Mouse (Mus musculus): ENCODE results near the gene Prkci. TPM values are rescaled to one million over a fixed set of nuclear protein-coding genes. Genes with fewer than 3 reads are reported as not detected.

Prkci gene
- polyA plus RNA-seq, 1 experiment from 2014 or later, result 43.1 TPM

DNA sequence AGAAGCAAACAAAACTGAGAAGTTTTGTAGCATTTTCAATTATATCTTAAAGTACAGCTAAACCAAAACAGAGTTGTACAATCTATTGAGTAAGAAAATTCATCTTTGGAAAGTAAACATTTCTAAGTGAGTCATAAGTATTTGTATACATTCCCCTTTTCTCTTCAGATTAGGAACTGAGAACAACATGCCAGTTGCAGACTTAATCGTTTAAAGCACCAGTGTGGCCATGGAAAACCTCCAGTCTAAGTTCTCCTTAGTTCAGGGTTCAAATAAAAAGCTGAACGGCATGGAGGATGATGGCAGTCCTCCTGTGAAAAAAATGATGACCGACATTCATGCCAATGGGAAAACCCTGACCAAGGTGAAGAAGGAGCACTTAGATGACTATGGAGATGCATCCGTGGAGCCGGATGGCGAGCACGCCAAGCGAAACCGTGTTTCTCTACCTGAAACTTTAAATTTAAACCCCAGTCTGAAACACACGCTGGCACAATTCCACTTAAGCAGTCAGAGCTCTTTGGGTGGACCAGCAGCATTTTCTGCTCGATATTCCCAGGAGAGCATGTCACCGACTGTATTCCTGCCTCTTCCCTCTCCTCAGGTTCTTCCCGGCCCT is 101.7 kb downstream of the Prkci start:
- Histone ChIP-seq H3K27ac (replicated peaks; ENCODE audit: low read depth, low read length) (no peak overlapping the region), H3K4me1 (ENCODE audit: control insufficient read depth, insufficient read depth, low read length) (peaks cover 17% of the 10 kb centered on the region), H3K9me3 (ENCODE audit: control insufficient read depth, low read length) (no peaks in the 10 kb centered on the region), H3K4me3 (ENCODE audit: low read depth, low read length) (no peak overlapping the region), H3K27me3 (ENCODE audit: control insufficient read depth, insufficient read depth, low read length) (no peaks in the 10 kb centered on the region), H3K36me3 (ENCODE audit: control insufficient read depth, insufficient read depth, low read length) (no peaks in the 10 kb centered on the region; the same call in 1 of the 2 replicates), H3K4me2 (ENCODE audit: low read depth, severe bottlenecking) (no peak overlapping the region), H3K9ac (ENCODE audit: low read length) (no peak overlapping the region)
- no peak for ATAC-seq (ENCODE audit: insufficient number of reproducible peaks, low FRiP score, low TSS enrichment, low read depth)
- 89% methylated on average over 13 of the region's 13 CpGs for WGBS
- no peak for DNase-seq (ENCODE audit: low spot score)

DNA sequence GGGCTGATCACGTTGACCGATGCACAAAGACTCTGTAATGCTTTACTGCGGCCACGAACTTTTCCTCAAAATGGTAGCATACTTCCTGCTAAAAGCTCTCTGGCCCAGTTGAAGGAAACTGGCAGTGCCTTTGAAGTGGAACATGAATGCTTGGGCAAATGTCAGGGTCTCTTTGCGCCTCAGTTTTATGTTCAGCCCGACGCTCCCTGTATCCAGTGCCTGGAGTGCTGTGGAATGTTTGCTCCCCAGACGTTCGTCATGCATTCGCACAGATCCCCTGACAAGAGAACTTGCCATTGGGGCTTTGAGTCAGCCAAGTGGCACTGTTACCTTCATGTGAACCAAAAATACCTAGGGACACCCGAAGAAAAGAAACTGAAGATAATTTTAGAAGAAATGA is 102.4 kb downstream of the Prkci start:
- H3K4me3 ChIP-seq (ENCODE audit: low read depth, low read length), result no peak overlapping the region
- H3K4me2 ChIP-seq (ENCODE audit: low read depth, severe bottlenecking), result peak overlapping the region; percentile 16; the same call in 1 of the 2 replicates
- ATAC-seq (ENCODE audit: insufficient number of reproducible peaks, low FRiP score, low TSS enrichment, low read depth) (no peak), DNase-seq (ENCODE audit: low spot score) (no peak)
- no peak overlapping the region for H3K27ac ChIP-seq (replicated peaks; ENCODE audit: low read depth, low read length)
- no peak overlapping the region for H3K9ac ChIP-seq (ENCODE audit: low read length)
- H3K4me1 ChIP-seq (ENCODE audit: control insufficient read depth, insufficient read depth, low read length), result peaks cover 17% of the 10 kb centered on the region
- no peaks in the 10 kb centered on the region for H3K9me3 ChIP-seq (ENCODE audit: control insufficient read depth, low read length)
- H3K27me3 ChIP-seq (ENCODE audit: control insufficient read depth, insufficient read depth, low read length), result no peaks in the 10 kb centered on the region
- H3K36me3 ChIP-seq (ENCODE audit: control insufficient read depth, insufficient read depth, low read length), result no peaks in the 10 kb centered on the region; the same call in 1 of the 2 replicates
- 64% methylated on average over 11 of the region's 11 CpGs for WGBS

- H3K4me3 ChIP-seq (ENCODE audit: low read depth, low read length), result no peak overlapping the region
- no peaks in the 10 kb centered on the region for H3K9me3 ChIP-seq (ENCODE audit: control insufficient read depth, low read length)
- WGBS, result 91% methylated on average over 1 of the region's 1 CpGs
- no peak for DNase-seq (ENCODE audit: low spot score)
- peaks cover 14% of the 10 kb centered on the region for H3K4me1 ChIP-seq (ENCODE audit: control insufficient read depth, insufficient read depth, low read length)
- no peak overlapping the region for H3K9ac ChIP-seq (ENCODE audit: low read length)
- no peak overlapping the region for H3K4me2 ChIP-seq (ENCODE audit: low read depth, severe bottlenecking)
- ATAC-seq (ENCODE audit: insufficient number of reproducible peaks, low FRiP score, low TSS enrichment, low read depth), result no peak
- H3K27ac ChIP-seq (replicated peaks; ENCODE audit: low read depth, low read length), result no peak overlapping the region
- no peaks in the 10 kb centered on the region; the same call in 1 of the 2 replicates for H3K36me3 ChIP-seq (ENCODE audit: control insufficient read depth, insufficient read depth, low read length)
- no peaks in the 10 kb centered on the region for H3K27me3 ChIP-seq (ENCODE audit: control insufficient read depth, insufficient read depth, low read length)
Observed at GRCm38 (mm10) chr3:31098556-31098955, 103.0 kb downstream of the Prkci start.

DNA sequence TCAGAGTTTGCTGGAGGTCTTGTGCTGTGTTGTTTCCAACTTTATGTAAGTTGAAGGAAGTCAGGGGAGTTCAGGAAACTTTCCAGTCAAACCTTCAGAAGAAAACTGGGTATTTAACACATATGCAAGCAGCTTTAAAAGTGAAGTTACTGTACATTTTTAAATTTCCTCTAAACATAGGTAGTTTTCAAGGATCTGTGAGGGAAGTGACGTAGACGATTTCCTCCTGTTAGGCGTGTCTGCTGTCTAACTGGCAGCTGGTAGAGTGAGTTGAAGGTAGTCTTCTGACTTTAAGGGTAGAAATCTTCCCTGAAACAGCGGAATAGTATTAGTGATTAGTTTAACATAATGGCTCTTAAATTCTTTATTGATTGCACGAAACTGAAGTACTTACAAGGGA is 104.5 kb downstream of the Prkci start:
- H3K9me3 ChIP-seq (ENCODE audit: control insufficient read depth, low read length), result no peaks in the 10 kb centered on the region
- H3K9ac ChIP-seq (ENCODE audit: low read length), result no peak overlapping the region
- DNase-seq (ENCODE audit: low spot score) (no peak), ATAC-seq (ENCODE audit: insufficient number of reproducible peaks, low FRiP score, low TSS enrichment, low read depth) (no peak)
- no peak overlapping the region for H3K27ac ChIP-seq (replicated peaks; ENCODE audit: low read depth, low read length)
- H3K4me1 ChIP-seq (ENCODE audit: control insufficient read depth, insufficient read depth, low read length), result peaks cover 14% of the 10 kb centered on the region
- H3K4me3 ChIP-seq (ENCODE audit: low read depth, low read length), result no peak overlapping the region
- H3K36me3 ChIP-seq (ENCODE audit: control insufficient read depth, insufficient read depth, low read length), result no peaks in the 10 kb centered on the region; the same call in 1 of the 2 replicates
- WGBS, result 84% methylated on average over 5 of the region's 5 CpGs
- H3K4me2 ChIP-seq (ENCODE audit: low read depth, severe bottlenecking), result no peak overlapping the region
- no peaks in the 10 kb centered on the region for H3K27me3 ChIP-seq (ENCODE audit: control insufficient read depth, insufficient read depth, low read length)

GRCm38 (mm10) chr3:31100802-31101201 is 105.3 kb downstream of the Prkci start:
- Histone ChIP-seq H3K27ac (replicated peaks; ENCODE audit: low read depth, low read length) (no peak overlapping the region), H3K4me1 (ENCODE audit: control insufficient read depth, insufficient read depth, low read length) (peaks cover 14% of the 10 kb centered on the region), H3K4me2 (ENCODE audit: low read depth, severe bottlenecking) (no peak overlapping the region), H3K9me3 (ENCODE audit: control insufficient read depth, low read length) (no peaks in the 10 kb centered on the region), H3K36me3 (ENCODE audit: control insufficient read depth, insufficient read depth, low read length) (no peaks in the 10 kb centered on the region; the same call in 1 of the 2 replicates), H3K9ac (ENCODE audit: low read length) (no peak overlapping the region), H3K27me3 (ENCODE audit: control insufficient read depth, insufficient read depth, low read length) (no peaks in the 10 kb centered on the region), H3K4me3 (ENCODE audit: low read depth, low read length) (no peak overlapping the region)
- DNase-seq (ENCODE audit: low spot score) (no peak), ATAC-seq (ENCODE audit: insufficient number of reproducible peaks, low FRiP score, low TSS enrichment, low read depth) (no peak)
- 94% methylated on average over 3 of the region's 3 CpGs for WGBS

Small RNA genes within 50 kb of the gene (microRNA-seq; reads per million reads assigned to microRNA genes)
- gene Mir7008, result not detected

Other genes with a start within 250 kb of the Prkci start
- gene Samd7, start 249.5 kb upstream of the Prkci start, polyA plus RNA-seq (2014; fragmentation: Nextera tagmentation; extraction: Ambion mirVana), result not detected in 2 replicates
- gene Sec62, start 202.9 kb upstream of the Prkci start, polyA plus RNA-seq (2014; fragmentation: Nextera tagmentation; extraction: Ambion mirVana), result 65.0 and 72.1 TPM in 2 replicates
- 0.95 and 0.99 TPM in 2 replicates for gene Gpr160, start 139.8 kb upstream of the Prkci start, polyA plus RNA-seq (2014; fragmentation: Nextera tagmentation; extraction: Ambion mirVana)
- 4.6 and 5.1 TPM in 2 replicates for gene Phc3, start 26.3 kb upstream of the Prkci start, polyA plus RNA-seq (2014; fragmentation: Nextera tagmentation; extraction: Ambion mirVana)
- gene Skil, start 99.3 kb downstream of the Prkci start, polyA plus RNA-seq (2014; fragmentation: Nextera tagmentation; extraction: Ambion mirVana), result 33.5 and 34.5 TPM in 2 replicates
- 4.5 and 4.9 TPM in 2 replicates for gene Cldn11, start 154.2 kb downstream of the Prkci start, polyA plus RNA-seq (2014; fragmentation: Nextera tagmentation; extraction: Ambion mirVana)